Mouse (Mus musculus) testis, adult 2 months (tissue): ENCODE measurements around the gene Sh3pxd2a.

Experiments
- CTCF ChIP-seq: fragments of 200-500 bp; IDR thresholded peaks from 2 replicates; pipeline ENCODE4 v1.5.1; 2012; ENCODE audit warnings: low read depth, mild to moderate bottlenecking, inconsistent platforms, low read length, moderate library complexity; ENCODE audit not compliant: control insufficient read depth, insufficient read depth, insufficient replicate concordance
- POLR2A ChIP-seq: fragments of 200-500 bp; IDR thresholded peaks from 2 replicates; pipeline ENCODE4 v1.6.1; 2012; ENCODE audit warnings: low read depth, mild to moderate bottlenecking, inconsistent platforms, low read length, moderate library complexity; ENCODE audit not compliant: control insufficient read depth

- TF ChIP-seq POLR2A, result no peak
- TF ChIP-seq CTCF, result no peak
Measured at GRCm38 (mm10) chr19:47270520-47270919, 193.7 kb downstream of the Sh3pxd2a start.
